Mouse (Mus musculus) olfactory bulb, adult 2 months (tissue): ENCODE results near the gene Zbed4. TPM values are rescaled to one million over a fixed set of nuclear protein-coding genes. Genes with fewer than 3 reads are reported as not detected.
A peak's percentile ranks its signal among the peaks of the same experiment; 100 is the strongest.
"Not testable (repeated sequence)": the region's sequence is repeated elsewhere in the genome, so short reads cannot be mapped to it uniquely, and the experiment has no call there.

Source experiments
- H3K27ac ChIP-seq: fragments of 200-500 bp; 2 replicates; pipeline ENCODE4 v1.5.1; 2012; ENCODE audit warnings: low read depth, low read length; ENCODE audit not compliant: insufficient read depth
- H3K4me1 ChIP-seq: fragments of 200-500 bp; 2 replicates; pipeline ENCODE4 v1.6.1; 2012; ENCODE audit warnings: low read length; ENCODE audit not compliant: control insufficient read depth, insufficient read depth
- H3K4me3 ChIP-seq: fragments of 200-500 bp; 2 replicates; pipeline ENCODE4 v1.5.1; 2012; ENCODE audit warnings: mild to moderate bottlenecking, low read depth, low read length, moderate library complexity; ENCODE audit not compliant: insufficient read depth
- CTCF ChIP-seq: fragments of 200-500 bp; IDR thresholded peaks from 2 replicates; pipeline ENCODE4 v1.5.1; 2012; ENCODE audit warnings: low read depth, mild to moderate bottlenecking, low read length, moderate library complexity; ENCODE audit not compliant: insufficient read depth
- POLR2A ChIP-seq: fragments of 200-500 bp; IDR thresholded peaks from 2 replicates; pipeline ENCODE4 v1.6.1; 2012; ENCODE audit warnings: mild to moderate bottlenecking, low read depth, low read length, moderate library complexity; ENCODE audit not compliant: insufficient read depth
- WGBS: fragments of 180-500 bp; shearing (Covaris S2); methylation state at CpG from one replicate; pipeline ENCODE4 v1.1.7; 2018; 5-methylcytosine and 5-hydroxymethylcytosine counted together
- polyA plus RNA-seq: library from polyadenylated mRNA; stranded (reverse); fragments of >200 nt; gene quantifications from 2 replicates; pipeline ENCODE4 v1.2.4, GENCODE M21; 2012; ENCODE audit warnings: low replicate concordance; ENCODE audit not compliant: missing spikeins, insufficient read depth, insufficient read length

The Zbed4 gene
- polyA plus RNA-seq, 1 experiment: not detected

- under 1% methylated on average over 81 of the region's 86 CpGs for WGBS
- Histone ChIP-seq H3K27ac (peak overlapping the region; percentile 61), H3K4me3 (peak overlapping the region; percentile 57), H3K4me1 (peaks cover 28% of the 10 kb centered on the region)
- TF ChIP-seq CTCF (no peak), POLR2A (peak; percentile 26; the same call in 1 of the 2 replicates)
Observed at GRCm38 (mm10) chr15:88733041-88733751, 18.3 kb upstream of the Zbed4 start.

GRCm38 (mm10) chr15:88733834-88734571 is 17.5 kb upstream of the Zbed4 start, which contains the start of gene Brd1:
Gene Brd1, minus strand, starts transcription at chr15:88734233.
- whole genome bisulfite sequencing: 19% methylated on average over 103 of the region's 103 CpGs
- peak; percentile 76 for TF ChIP-seq POLR2A
- TF ChIP-seq CTCF: no peak

DNA sequence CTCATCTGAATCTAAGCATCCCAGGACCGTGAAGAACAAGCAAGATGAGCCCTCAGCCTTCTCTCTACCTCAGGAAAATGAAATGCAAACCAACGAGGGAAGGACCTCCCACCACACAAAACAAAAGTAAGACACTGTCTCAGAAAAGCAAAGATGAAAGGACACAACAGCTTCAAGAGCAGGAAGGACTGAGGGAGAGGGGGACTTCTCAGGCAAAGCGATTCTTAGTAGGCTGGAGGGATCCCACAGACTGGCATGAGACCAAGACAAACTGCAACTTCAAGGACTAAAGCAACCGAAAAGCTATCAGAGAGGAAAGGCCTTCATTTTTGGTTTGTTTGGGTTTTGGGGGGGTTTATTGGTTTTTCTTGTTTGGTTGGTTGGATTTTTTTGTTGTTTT is 15.3 kb upstream of the Zbed4 start:
- H3K4me1 ChIP-seq: peaks cover 9% of the 10 kb centered on the region
- TF ChIP-seq POLR2A (no peak), CTCF (no peak)
- WGBS: 74% methylated on average over 4 of the region's 4 CpGs
- no peak overlapping the region for H3K27ac ChIP-seq
- H3K4me3 ChIP-seq: no peak overlapping the region

More at GRCm38 (mm10) chr15:88733834-88734571, 17.5 kb upstream of the Zbed4 start, which contains the start of gene Brd1:
- Histone ChIP-seq H3K27ac (peak within 1 kb of the TSS; percentile 61), H3K4me3 (peak within 1 kb of the TSS; percentile 57), H3K4me1 (peaks cover 28% of the 10 kb centered on the region)

DNA sequence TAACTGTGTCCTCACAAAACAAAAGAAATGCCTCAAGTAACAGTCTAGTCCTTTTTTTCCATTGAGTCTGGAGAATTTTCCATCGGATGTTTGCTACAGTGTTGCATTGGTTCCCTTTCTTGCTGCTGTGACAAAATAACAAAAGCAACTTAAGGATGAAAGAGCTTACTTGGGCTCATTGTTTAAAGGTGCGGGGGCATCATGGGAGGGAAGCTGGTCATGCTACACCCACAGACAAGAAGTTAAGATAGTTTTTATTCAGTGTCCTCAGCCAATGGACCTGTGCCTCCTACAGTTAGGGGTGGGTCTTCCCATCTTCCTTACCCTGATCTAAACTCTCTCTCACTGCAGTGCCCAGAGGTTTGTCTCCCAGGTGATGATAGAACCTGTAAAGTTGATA is 13.0 kb upstream of the Zbed4 start:
- 56% methylated on average over 2 of the region's 2 CpGs for WGBS
- Histone ChIP-seq H3K4me3 (no peak overlapping the region), H3K27ac (no peak overlapping the region), H3K4me1 (no peaks in the 10 kb centered on the region)
- no peak for TF ChIP-seq CTCF
- TF ChIP-seq POLR2A: no peak

GRCm38 (mm10) chr15:88741366-88741765 is 10.1 kb upstream of the Zbed4 start:
- TF ChIP-seq POLR2A: no peak
- Histone ChIP-seq H3K4me1 (no peaks in the 10 kb centered on the region), H3K4me3 (no peak overlapping the region), H3K27ac (no peak overlapping the region)
- WGBS: 32% methylated on average over 6 of the region's 6 CpGs

GRCm38 (mm10) chr15:88743371-88743770 is 8.1 kb upstream of the Zbed4 start:
- H3K4me3 ChIP-seq, H3K4me1 ChIP-seq, H3K27ac ChIP-seq: not testable (repeated sequence)
- whole genome bisulfite sequencing: 89% methylated on average over 5 of the region's 5 CpGs

DNA sequence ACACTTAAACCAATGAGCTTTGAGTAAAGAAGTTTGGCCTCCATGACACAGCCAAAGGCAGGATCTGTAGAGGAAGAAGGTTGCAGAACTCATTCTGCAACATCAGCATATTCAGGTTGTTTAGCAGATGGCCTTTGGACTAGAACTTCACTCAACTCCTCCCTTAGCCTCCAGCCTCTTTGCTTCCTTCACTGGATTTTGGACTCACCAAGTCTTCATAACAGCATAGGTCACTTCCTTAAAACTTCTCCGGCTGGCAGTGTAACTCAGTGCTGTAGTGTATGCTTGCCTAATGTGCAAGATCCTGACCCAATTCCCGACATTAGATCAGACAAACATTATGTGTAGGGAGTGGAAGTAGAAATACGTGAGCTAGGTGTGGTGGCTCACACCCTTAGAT is 6.1 kb upstream of the Zbed4 start:
- 90% methylated on average over 3 of the region's 3 CpGs for WGBS

GRCm38 (mm10) chr15:88745926-88746325 is 5.5 kb upstream of the Zbed4 start:
- no peak overlapping the region for H3K27ac ChIP-seq
- TF ChIP-seq POLR2A: no peak
- TF ChIP-seq CTCF: no peak
- H3K4me1 ChIP-seq: peaks cover 4% of the 10 kb centered on the region
- WGBS: 41% methylated on average over 3 of the region's 3 CpGs
- H3K4me3 ChIP-seq: no peak overlapping the region

More for the DNA sequence above, 6.1 kb upstream of the Zbed4 start:
- Histone ChIP-seq H3K27ac (no peak overlapping the region), H3K4me1 (no peaks in the 10 kb centered on the region), H3K4me3 (no peak overlapping the region)
- TF ChIP-seq POLR2A (no peak), CTCF (no peak)

DNA sequence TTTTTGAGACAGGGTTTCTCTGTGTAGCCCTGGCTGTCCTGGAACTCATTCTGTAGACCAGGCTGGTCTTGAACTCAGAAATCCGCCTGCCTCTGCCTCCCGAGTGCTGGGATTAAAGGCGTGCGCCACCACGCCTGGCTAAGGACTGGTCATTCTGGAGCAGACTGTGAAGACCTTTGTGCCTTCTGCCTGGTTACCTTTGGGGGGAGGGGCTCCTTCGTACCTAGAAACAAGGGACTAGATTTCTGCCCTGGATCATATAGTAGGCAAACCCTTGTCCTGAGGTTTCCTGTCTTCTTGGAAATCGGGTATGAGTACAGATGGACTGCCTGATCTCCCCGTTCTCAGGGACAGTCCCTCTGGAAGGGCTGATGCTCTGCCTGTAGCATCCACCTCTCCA is 1.8 kb upstream of the Zbed4 start:
- H3K4me1 ChIP-seq, H3K4me3 ChIP-seq, H3K27ac ChIP-seq: not testable (repeated sequence)
- 94% methylated on average over 8 of the region's 8 CpGs for WGBS

- Histone ChIP-seq H3K4me1 (peaks cover 8% of the 10 kb centered on the region), H3K4me3 (no peak overlapping the region), H3K27ac (no peak overlapping the region)
- WGBS: 93% methylated on average over 10 of the region's 10 CpGs
- TF ChIP-seq POLR2A: no peak
- TF ChIP-seq CTCF: no peak
Observed at GRCm38 (mm10) chr15:88750032-88750431, 1.4 kb upstream of the Zbed4 start.
